Mouse (Mus musculus): ENCODE data around the gene Cacna2d2.

Cacna2d2 gene

DNA sequence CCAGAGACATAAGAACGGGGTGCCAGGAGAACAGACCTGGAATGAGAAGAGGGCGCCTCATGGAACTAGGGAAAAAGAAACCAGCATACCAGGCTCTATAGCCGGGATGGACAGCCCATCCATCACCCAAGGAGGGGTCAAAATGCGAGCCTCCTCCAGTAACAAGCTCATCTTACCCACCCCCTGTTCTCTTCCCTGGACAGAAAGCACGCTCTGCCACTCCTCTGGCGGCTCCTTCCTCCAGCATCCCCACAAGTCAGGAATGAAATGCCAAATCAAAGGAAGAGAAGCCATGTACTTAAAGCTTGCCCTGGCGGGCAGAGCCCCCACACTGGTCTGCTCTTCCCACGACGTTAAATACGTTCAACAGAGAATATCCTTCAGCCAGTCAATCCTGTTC, 141.6 kb downstream of the Cacna2d2 start:
- DNase-seq (ENCODE audit: low read depth): no peak

DNA sequence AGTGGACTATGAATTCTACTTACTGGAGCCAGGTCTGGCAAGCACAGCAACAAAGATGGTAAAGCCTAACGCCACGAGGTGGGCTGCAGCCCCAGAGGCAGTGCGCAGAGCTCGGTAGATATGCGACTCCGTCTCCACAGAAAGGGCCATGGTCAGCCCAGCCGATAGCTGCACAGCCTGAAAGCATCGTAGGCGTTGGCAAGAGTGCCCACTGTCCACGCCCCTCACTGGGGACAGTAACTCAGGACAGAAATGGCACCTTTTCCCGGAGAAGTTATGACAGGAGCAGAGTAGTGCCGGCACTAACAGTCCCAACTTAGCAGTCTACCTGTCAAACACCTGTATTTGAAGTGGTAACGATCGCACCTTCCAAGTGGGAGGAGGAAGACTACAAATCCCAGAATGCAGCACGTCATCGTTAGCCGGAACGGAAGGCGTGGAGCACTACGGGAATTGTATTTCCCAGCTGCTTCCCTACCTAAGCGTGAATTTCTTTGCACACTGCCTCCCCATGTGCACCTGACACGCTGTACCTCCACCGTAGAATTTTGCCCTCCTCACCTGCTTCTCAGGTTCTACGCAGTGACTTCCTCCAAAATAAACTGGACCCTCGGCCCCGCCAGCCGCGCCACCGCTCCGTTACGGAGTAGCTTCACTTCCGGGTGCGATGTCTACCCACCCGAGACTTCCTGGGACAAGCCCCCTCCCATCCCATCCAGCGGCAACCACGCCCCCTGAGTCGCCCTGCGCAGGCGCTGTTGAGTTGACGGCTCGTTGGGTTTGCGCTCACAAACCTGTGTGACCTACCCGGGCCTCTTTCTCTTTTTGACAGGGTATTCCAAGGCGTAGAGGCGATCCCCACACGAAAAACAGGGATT, 142.3 kb downstream of the Cacna2d2 start, which contains the start of the genes Cyb561d2 and Nprl2:
TSS of gene Cyb561d2 (minus strand) at position 720 of the 878 bp plus-strand sequence.
TSS of gene Nprl2 (plus strand) at position 753 of the 878 bp plus-strand sequence.
- peak; percentile 91 for DNase-seq (ENCODE audit: low read depth)

DNA sequence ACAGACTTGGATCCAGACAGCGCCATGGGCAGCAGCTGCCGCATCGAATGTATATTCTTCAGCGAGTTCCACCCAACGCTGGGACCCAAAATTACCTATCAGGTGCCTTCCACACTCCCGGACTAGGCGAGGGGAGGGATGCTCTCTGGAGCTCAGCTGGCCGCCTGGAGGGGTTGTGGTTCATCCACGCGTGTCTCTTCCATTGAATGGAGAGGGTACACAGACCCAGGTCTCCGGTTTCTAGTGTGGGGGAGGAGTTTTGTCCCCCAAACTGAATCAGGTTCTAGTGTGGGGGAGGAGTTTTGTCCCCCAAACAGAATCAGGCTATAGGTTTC, 142.9 kb downstream of the Cacna2d2 start:
- no peak for DNase-seq (ENCODE audit: low read depth)

DNA sequence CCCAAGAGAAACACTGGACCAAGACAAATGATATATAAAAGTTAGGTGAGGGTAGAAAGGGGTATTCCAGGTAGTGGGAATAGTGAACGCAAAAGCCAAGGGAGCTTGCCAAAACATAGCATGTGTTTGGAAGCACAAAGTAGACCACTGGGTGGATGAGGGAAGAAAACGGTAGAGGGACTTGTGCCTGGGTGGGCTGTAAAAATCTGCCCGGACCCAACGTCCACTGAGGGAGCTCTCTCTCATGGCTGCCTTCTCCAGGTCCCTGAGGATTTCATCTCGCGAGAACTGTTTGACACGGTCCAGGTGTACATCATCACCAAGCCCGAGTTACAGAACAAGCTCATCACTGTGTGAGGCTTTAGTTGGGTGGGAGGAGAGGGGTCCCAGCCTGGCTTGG, 143.3 kb downstream of the Cacna2d2 start:
- DNase-seq (ENCODE audit: low read depth): no peak

DNA sequence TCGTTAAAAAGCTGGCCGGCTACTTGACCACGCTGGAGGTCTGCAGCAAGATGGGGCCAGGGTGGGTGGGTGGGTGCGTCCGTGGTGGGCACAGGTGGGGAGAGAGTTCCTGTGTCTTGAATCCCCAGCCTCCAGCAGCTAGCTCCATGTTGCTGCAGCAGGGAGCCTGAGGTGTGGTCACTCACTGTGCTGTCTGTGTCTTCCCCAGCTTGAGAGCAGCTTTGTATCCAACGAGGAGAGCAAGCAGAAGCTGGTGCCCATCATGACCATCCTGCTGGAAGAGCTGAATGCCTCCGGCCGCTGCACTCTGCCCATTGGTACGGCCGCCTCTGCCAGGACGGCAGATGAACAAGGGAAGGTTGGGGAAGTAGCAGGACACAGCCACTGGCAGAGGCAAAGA, 143.9 kb downstream of the Cacna2d2 start:
- no peak for DNase-seq (ENCODE audit: low read depth)

DNA sequence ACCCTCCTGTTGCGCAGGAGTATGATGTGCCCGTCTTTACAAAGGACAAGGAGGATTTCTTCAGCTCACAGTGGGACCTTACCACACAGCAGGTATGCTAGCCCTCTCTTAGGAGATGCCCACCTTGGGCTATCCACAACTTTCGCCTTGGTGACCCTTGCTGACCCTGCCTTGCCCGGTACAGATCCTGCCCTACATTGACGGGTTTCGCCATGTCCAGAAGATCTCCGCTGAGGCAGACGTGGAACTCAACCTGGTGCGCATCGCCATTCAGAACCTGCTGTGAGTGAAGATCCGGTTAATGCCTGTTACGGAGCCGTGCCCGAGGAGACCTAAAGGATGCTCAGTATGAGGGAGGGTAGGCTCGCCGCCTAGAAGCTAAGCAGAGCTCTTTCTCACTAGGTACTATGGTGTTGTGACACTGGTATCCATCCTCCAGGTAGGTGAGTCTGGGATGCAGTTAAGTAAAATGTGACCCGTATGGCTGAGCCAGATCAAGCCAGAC, 144.8 kb downstream of the Cacna2d2 start:
- no peak for DNase-seq (ENCODE audit: low read depth)

DNA sequence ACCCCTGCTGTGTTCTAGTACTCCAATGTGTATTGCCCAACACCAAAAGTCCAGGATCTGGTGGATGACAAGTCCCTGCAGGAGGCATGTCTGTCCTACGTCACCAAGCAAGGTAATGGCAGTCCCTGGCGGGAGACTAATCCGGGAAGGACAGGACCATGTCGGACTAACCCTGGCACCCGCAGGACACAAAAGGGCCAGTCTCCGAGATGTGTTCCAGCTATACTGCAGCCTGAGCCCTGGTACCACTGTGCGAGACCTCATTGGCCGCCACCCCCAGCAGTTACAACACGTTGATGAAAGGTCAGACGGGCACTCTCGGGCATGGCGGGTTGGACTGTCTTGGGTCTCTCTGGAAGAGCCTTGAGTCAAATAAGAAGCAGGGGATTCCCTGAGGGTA, 145.3 kb downstream of the Cacna2d2 start:
- no peak for DNase-seq (ENCODE audit: low read depth)

DNA sequence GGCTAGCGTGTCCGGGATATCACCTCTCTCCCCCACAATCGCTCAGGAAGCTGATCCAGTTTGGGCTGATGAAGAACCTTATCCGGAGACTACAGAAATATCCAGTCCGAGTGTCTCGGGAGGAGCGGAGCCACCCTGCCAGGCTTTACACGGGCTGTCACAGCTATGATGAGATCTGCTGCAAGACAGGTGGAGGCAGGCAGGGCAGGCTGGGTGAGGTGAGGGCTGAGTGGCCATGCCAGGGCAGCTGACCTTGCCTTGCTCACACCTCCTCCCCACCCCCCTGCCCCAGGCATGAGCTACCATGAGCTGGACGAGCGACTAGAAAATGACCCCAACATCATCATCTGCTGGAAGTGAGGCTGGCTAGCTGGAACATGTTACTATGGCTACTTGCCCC, 145.8 kb downstream of the Cacna2d2 start:
- DNase-seq (ENCODE audit: low read depth): no peak

DNA sequence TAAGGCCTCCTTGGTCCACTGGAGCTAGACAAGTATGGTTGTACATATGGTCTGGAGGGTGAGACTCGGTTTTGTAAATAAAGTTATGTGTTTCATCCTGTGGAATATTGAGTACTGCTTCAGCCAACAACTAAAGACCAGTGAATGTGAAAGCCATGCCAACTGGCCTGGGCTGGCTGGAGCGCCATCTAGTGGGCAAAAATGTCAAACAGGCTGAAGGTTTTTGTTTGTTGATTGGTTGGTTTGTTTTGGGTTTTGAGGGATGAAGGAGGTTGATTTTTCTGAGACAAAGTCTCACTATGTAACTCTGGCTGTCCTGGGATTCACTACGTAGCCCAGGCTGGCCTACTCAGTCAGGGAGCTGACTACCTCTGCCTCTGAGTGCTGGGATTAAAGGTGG, 146.2 kb downstream of the Cacna2d2 start:
- DNase-seq (ENCODE audit: low read depth): no peak

DNA sequence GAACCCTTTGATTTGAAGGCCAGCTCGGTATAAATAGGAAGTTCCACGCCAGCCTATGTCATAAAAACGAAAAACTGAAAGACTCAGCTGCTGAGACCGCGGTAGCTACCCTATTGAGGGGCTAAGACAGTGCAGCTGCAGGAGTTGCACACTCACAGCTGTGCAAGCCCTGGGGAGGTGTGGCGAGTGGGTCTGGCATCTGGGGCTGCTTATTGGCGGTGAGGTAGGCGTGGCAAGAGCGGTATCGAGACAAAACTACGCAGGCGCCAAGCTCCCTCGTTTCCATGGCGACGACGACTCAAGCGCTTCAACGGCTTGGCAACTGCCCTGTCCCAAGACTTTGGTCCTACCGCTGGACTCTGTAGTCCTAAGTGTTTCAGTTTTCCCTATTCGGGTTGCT, 147.6 kb downstream of the Cacna2d2 start, which contains the start of gene Zmynd10:
TSS of gene Zmynd10 (plus strand) at position 273 of the 400 bp plus-strand sequence.
- peak; percentile 82 for DNase-seq (ENCODE audit: low read depth)

DNA sequence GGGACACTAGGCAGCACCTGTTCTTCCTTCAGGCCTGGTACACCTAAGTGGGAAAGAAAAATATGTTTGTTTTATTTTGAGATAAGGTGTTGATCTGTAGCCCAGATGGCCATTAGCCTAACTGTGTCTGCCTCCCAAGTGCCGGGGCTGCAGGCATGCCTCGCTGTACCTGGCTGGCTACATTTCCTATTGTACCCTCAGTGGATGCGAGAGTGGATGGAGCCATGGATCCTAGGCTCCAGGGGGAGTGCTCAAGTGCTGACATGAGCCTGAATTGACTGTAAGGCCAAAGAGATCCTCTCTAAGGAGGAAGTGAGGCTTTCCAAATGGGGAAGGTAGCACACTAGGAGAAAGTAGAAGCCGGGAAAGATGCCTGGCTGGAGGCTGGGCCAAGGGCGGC, 148.5 kb downstream of the Cacna2d2 start:
- DNase-seq (ENCODE audit: low read depth): no peak

DNA sequence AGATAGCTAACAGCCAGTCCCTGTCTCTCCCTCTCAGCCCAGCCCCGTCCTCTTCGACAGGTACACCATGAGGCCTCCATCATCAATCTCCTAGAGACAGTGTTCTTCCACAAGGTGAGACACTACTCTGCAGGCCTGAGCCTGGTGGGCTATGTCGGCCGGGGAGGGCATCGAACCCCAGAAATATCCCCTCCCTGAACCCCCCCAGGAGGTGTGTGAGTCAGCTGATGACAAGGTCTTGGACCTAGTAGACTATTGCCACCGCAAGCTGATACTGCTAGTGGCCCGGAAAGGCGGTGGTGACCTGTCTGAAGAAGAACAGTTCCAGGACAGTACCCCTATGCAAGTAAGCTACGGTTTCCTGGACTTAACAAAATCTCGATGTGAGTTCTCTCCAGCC, 149.4 kb downstream of the Cacna2d2 start:
- DNase-seq (ENCODE audit: low read depth): no peak

DNA sequence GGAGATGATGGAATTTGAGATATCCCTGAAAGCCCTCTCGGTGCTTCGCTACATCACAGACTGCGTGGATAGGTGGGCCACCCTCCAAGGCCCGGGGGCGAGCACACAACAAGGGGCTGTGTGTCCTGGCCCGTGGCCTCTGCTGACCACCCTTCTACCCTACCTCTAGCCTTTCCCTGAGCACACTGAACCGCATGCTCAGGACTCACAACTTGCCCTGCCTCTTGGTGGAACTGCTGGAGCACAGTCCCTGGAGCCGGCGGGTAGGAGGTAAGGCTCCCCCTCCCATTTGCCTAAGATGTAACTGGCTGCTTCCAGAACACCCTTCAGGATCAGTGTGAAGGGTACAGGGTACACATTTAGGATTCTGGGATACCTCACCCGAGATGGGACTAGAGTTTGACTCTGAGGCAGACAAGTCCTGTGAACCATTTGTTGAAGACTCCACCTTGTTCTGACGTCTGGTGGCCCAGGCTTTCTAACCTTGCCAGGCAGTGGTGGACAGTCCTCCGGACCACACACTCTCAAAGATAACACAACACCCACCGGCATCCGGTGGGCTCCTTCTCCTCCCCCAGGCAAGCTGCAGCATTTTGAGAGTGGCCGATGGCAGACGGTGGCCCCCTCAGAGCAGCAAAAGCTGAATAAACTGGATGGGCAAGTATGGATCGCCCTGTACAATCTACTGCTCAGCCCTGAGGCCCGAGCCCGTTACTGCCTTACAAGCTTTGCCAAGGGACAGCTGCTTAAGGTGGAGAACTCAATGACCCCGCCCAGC, 150.1 kb downstream of the Cacna2d2 start:
- DNase-seq (ENCODE audit: low read depth): no peak

DNA sequence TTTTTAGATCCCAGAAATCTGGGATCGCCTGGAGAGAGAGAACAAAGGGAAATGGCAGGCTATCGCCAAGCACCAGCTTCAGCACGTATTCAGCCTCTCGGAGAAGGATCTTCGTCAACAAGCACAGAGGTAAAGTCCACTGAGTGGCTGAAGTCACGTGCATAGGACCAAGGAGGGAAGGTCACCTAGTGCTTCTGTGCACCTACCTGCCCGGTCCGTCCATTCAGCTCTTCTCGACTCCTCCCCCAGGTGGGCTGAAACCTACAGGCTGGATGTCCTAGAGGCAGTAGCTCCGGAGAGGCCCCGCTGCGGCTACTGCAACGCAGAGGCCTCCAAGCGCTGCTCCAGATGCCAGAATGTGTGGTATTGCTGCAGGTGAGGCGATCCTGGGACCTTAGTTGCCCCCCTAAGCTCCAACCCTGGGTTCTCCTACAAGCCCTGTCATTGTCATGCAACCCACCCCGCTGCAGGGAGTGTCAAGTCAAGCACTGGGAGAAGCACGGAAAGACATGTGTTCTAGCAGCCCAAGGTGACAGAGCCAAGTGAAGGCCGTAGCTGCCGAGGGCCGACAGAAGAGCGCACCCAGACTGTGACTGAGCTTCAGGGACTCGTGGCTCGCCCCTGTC, 151.2 kb downstream of the Cacna2d2 start:
- no peak for DNase-seq (ENCODE audit: low read depth)

DNA sequence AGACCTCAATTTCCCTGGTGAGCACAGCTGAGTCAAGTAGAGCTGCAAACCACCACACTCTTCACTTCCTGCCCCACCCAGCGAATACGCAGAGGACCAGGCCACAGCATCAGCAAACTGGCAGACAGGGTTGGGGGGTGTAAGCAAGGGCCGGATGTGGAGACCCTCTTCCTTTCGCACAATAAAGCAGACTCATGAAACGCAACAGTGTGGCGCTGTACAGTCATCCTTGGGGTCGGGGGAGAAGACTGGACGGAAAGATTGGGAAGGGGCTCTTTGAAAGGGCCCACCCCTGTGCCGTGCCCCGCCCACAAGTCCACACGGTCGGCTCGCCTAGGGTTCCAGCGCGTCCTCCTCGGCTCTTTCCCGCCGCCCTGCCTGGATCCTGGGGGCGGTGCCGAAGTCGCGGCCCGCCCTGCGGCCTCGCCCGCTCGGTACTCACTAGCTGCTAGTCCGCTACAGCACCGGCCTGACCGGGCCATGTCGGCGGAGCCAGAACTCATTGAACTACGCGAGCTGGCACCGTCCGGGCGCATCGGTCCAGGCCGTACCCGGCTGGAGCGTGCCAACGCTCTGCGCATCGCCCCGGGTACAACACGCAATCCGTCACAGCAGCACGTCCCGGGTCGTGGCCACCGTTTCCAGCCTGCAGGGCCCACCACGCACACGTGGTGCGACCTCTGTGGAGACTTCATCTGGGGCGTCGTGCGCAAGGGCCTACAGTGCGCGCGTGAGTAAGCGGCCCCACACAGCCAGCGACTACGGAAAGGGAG, 151.9 kb downstream of the Cacna2d2 start, which contains the start of gene Rassf1:
TSS of gene Rassf1 (plus strand) at position 439 of the 773 bp plus-strand sequence.
- no peak for DNase-seq (ENCODE audit: low read depth)

DNA sequence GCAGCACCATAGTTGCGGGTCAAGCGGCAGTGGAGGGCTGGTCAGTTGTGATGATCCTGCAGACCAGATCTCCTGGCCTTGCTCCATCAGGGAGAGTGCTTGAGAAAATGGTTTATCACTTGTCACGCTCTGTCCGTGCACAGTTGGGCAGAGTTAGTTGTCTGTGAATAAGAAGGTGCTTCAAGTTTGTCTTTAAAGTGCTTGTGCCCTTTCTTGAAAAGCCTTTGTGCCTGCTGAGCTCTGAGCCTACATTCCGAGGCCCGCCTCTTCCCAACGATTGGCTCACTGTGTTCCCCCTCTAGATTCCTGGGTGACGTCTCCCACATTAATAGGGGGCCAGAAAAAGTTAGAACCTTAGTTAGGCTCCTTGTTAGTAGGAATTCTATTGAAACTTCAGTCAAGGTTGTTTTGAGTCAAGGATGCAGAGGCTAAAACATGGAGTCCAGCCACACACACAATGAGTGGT, 152.5 kb downstream of the Cacna2d2 start:
- DNase-seq (ENCODE audit: low read depth): no peak

DNA sequence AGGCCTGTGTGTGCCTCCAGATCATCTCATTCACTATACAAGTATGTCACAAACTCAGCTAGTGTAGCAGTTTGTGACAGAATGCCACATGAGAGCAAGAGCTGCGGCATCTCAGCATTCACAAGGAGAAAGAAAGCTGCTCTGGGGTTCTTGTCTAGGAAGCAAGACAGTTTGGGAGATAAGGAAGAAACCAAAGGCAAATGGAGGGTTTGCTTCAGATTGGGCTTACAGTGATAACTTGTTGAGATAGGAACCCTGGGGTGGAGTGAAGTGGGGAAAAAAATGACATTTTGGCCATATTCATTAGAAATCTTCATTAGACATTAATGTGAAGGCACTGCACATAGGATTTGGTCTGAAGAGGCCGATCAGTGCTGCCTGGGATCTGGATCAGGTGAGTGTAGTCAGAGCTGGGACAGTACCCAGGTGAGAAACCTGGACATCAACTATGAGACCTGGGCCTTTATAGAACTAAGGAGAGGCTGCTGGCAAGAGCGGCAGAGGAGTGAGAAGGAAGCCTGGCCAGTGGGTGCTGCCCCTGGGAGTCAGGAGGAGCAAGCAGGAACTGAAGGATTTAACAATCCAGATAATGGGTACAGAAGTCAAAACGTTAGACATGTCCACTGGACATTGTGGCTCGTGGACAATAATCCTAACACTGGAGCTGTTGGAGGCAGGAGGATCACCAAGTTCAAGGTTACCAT, 153.4 kb downstream of the Cacna2d2 start:
- DNase-seq (ENCODE audit: low read depth): no peak

DNA sequence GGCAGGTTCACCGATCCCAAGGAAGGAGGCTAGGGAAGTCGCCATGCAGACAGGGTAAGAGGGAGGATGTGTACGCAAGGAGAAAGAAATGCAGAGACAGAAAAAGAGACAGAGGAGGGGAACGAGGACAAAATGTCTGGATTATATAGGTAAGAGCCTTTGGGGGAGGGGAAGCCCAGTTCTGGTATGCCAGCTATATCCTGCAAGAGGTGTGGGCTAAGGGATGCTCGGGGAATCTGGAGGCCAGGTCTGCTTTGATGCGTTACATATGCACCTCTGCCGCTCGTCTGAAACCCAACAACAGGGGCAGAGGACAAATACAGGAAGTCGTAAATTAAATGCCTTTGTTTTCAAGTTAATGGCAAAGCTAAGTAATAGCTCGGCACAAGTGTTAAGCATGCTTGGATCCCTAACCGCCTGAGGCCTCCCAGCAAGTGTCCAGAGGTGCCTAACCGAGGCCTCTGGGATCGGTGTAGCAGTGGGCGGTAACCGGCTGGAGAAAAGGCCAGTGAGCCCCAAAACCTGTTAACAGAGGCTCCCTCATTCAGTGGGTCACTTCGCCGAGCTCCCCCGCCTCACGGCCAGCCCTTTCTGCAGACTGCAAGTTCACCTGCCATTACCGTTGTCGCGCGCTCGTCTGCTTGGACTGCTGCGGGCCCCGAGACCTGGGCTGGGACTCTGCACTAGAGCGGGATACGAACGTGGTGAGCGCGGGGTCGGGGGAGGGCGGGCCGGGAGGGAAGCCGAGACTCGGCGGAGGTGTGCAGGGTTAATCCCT, 154.3 kb downstream of the Cacna2d2 start:
- no peak for DNase-seq (ENCODE audit: low read depth)

DNA sequence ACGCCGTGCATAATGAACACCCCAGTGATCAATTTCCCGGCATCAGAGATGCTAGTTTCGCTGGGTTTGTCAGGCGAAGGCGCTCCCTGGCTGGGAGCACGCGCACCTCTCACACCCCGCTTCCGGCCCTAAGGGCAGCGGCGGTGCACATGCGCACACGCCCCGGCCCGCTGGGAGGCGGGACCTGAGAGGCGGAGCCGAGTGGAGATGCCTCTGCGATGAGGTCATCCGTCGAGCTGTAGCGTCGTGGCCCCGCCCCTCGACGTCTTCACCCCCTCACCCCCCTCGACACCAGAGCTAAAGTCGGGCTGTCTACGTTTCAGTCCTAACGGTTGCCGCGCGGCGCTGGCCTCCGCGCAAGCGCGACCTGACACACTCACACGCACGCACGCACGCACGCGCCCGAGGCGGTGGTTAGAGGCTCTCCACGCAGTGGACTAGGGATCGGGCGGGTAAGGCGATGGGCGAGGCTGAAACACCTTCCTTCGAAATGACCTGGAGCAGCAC, 155.0 kb downstream of the Cacna2d2 start:
- DNase-seq (ENCODE audit: low read depth): peak; percentile 98

DNA sequence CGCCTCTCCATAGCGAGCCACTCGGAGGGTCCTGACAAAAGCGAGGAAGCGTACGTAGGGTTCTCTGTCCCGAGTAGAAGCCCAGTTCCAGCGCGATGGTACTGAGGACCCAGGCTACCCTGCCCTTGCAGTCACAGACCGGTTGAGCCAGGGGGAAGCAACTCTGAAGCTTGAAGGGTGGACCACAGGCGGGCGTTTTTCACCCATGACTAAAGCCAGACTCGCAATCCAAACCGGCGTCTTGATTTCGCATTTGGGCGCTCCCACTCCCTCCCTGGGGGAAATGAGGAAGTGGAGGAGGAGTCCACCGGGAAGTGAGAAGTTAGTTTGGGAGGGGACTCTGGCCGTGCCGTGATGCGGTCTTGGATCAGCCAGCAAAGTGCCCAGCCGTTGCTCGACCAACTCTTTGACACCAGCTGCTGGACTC, 155.6 kb downstream of the Cacna2d2 start:
- DNase-seq (ENCODE audit: low read depth): no peak

Data from fibroblast of lung, adult 2 months (primary cell).